Mouse (Mus musculus) heart, adult 2 months (tissue): ENCODE results near the gene Vps51. TPM values are rescaled to one million over a fixed set of nuclear protein-coding genes. Genes with fewer than 3 reads are reported as not detected.

Experiments used
- DNase-seq, 2 experiments: peaks; one replicate each; pipeline ENCODE4 v3.0.0; 2021
- H3K27ac ChIP-seq: fragments of 200-600 bp; 2 replicates; pipeline ENCODE4 v1.8.1; 2022
- H3K27me3 ChIP-seq: fragments of 200-500 bp; 2 replicates; pipeline ENCODE4 v1.6.1; 2012; ENCODE audit warnings: mild to moderate bottlenecking, low read length, inconsistent platforms, mixed read lengths; ENCODE audit not compliant: control insufficient read depth, insufficient read depth
- H3K36me3 ChIP-seq: fragments of 200-500 bp; 2 replicates; pipeline ENCODE4 v1.6.1; 2012; ENCODE audit warnings: low read length, inconsistent platforms; ENCODE audit not compliant: control insufficient read depth, insufficient read depth
- H3K4me1 ChIP-seq: fragments of 200-500 bp; 2 replicates; pipeline ENCODE4 v1.6.1; 2011; ENCODE audit warnings: low read length; ENCODE audit not compliant: control insufficient read depth, insufficient read depth
- H3K4me3 ChIP-seq: fragments of 200-600 bp; 2 replicates; pipeline ENCODE4 v1.8.1; 2022
- H3K79me2 ChIP-seq: fragments of 200-500 bp; replicated peaks from 2 replicates; pipeline ENCODE4 v1.6.1; 2012; ENCODE audit warnings: mild to moderate bottlenecking, inconsistent platforms, low read length, moderate library complexity, mixed read lengths; ENCODE audit not compliant: control insufficient read depth, insufficient read depth
- H3K9ac ChIP-seq: fragments of 200-500 bp; 2 replicates; pipeline ENCODE4 v1.6.1; 2012; ENCODE audit warnings: low read depth, mild to moderate bottlenecking, control low read depth, inconsistent platforms, low read length, mixed read lengths
- CTCF ChIP-seq: fragments of 200-600 bp; IDR thresholded peaks from 2 replicates; pipeline ENCODE4 v1.8.1; 2022; ENCODE audit warnings: antibody characterized with exemption, mild to moderate bottlenecking, moderate library complexity
- EP300 ChIP-seq: fragments of 200-500 bp; IDR thresholded peaks from 2 replicates; pipeline ENCODE4 v1.6.1; 2011; ENCODE audit warnings: low read depth, low read length, control low read depth; ENCODE audit not compliant: insufficient read depth
- POLR2A ChIP-seq: fragments of 200-500 bp; IDR thresholded peaks from 2 replicates; pipeline ENCODE4 v1.6.1; 2011; ENCODE audit warnings: mild to moderate bottlenecking, low read depth, low read length, control low read depth; ENCODE audit not compliant: insufficient read depth
- WGBS: fragments of 180-500 bp; shearing (Covaris S2); methylation state at CpG from one replicate; pipeline ENCODE4 v1.1.7; 2018; 5-methylcytosine and 5-hydroxymethylcytosine counted together
- intact Hi-C: fragments of 180-260 bp; cut with DNase I; formaldehyde crosslinking; loops from one replicate; pipeline ENCODE4 v1.15.1; 2025
- polyA plus RNA-seq: library from polyadenylated mRNA; depleted of rRNA; stranded (reverse); fragments of >200 nt; gene quantifications from 2 replicates; pipeline ENCODE4 v1.2.3, GENCODE M21; 2012
- total RNA-seq, 2 experiments: library from RNA; stranded (reverse); gene quantifications; 2 replicates each; pipeline ENCODE4 v1.2.3; 2021

Vps51 gene
- total and polyA plus RNA-seq, 3 experiments = 19.1 to 39.0 (median 22.0) TPM

- intact Hi-C loops = loop anchor here (10.0 kb wide), 1 partner anchor 246 kb away; the partner anchor contains the start of gene Men1
- Histone ChIP-seq H3K79me2 (0 out of 2 replicates have a peak, but pooled peaks cover 2% of the 10 kb centered on the region), H3K36me3 (no peaks in the 10 kb centered on the region), H3K4me3 (no peak overlapping the region), H3K27me3 (no peaks in the 10 kb centered on the region), H3K27ac (no peak overlapping the region), H3K4me1 (peaks cover 3% of the 10 kb centered on the region), H3K9ac (no peak overlapping the region)
- no peak for DNase-seq
- WGBS = 95% methylated on average over 13 of the region's 13 CpGs
- TF ChIP-seq CTCF = no peak
These were observed 11.8 kb upstream of the Vps51 start for GRCm38 (mm10) chr19:6088841-6089240.

- Histone ChIP-seq H3K27ac (no peak overlapping the region), H3K79me2 (0 out of 2 replicates have a peak, but pooled peaks cover 2% of the 10 kb centered on the region), H3K9ac (no peak overlapping the region), H3K4me3 (peak overlapping the region; percentile 62), H3K36me3 (no peaks in the 10 kb centered on the region), H3K27me3 (no peaks in the 10 kb centered on the region), H3K4me1 (peaks cover 4% of the 10 kb centered on the region)
- under 1% methylated on average over 17 of the region's 17 CpGs for WGBS
- TF ChIP-seq CTCF = no peak
- intact Hi-C loops = loop anchor here (2.0 to 10.0 kb wide), 2 partner anchors 33 to 249 kb away; partner anchors contain the start of genes Men1 and Sac3d1
- DNase-seq = peak in 1 of 2 experiments; percentile 49
These were observed 8.4 kb upstream of the Vps51 start for GRCm38 (mm10) chr19:6085417-6085879.

GRCm38 (mm10) chr19:6084478-6085248, 7.6 kb upstream of the Vps51 start, which contains the start of the genes Zfpl1 and Cdca5:
Gene Zfpl1, minus strand, starts transcription at chr19:6084956.
Gene Cdca5, plus strand, starts transcription at chr19:6084983.
- peak within 1 kb of the TSS; percentile 62 for H3K4me3 ChIP-seq
- peak within 1 kb of the TSS; percentile 70 for H3K27ac ChIP-seq
- no peaks in the 10 kb centered on the region for H3K27me3 ChIP-seq
- 0 out of 2 replicates have a peak, but pooled peaks cover 2% of the 10 kb centered on the region for H3K79me2 ChIP-seq
- no peaks in the 10 kb centered on the region for H3K36me3 ChIP-seq
- peak; percentile 97 for DNase-seq
- peaks cover 4% of the 10 kb centered on the region for H3K4me1 ChIP-seq
- WGBS = under 1% methylated on average over 58 of the region's 58 CpGs
- TF ChIP-seq CTCF (peak; percentile 15), POLR2A (peak; percentile 74; the same call in 1 of the 2 replicates), EP300 (peak; percentile 94)
- peak within 1 kb of the TSS; percentile 48 for H3K9ac ChIP-seq
- intact Hi-C loops = loop anchor here (1.0 to 10.0 kb wide), 3 partner anchors 26 to 250 kb away; partner anchors contain the start of genes Men1 and Sac3d1

- Histone ChIP-seq H3K4me1 (peaks cover 5% of the 10 kb centered on the region), H3K79me2 (0 out of 2 replicates have a peak, but pooled peaks cover 2% of the 10 kb centered on the region), H3K4me3 (no peak within 1 kb of the TSS), H3K36me3 (no peaks in the 10 kb centered on the region), H3K27me3 (no peaks in the 10 kb centered on the region), H3K27ac (no peak within 1 kb of the TSS), H3K9ac (no peak within 1 kb of the TSS)
- no peak for TF ChIP-seq POLR2A
- TF ChIP-seq CTCF = no peak
- TF ChIP-seq EP300 = no peak
- DNase-seq = no peak
- intact Hi-C loops = loop anchor here (10.0 kb wide), 1 partner anchor 253 kb away; the partner anchor contains the start of gene Men1
- WGBS = 82% methylated on average over 9 of the region's 9 CpGs
These were observed 5.1 kb upstream of the Vps51 start, which contains the start of gene Gm28374 for GRCm38 (mm10) chr19:6082156-6082555. Gene Gm28374, minus strand, starts transcription at chr19:6082256.

- 0 out of 2 replicates have a peak, but pooled peaks cover 2% of the 10 kb centered on the region for H3K79me2 ChIP-seq
- intact Hi-C loops = loop anchor here (10.0 kb wide), 1 partner anchor 255 kb away; the partner anchor contains the start of gene Men1
- no peak within 1 kb of the TSS for H3K4me3 ChIP-seq
- no peaks in the 10 kb centered on the region for H3K36me3 ChIP-seq
- H3K27ac ChIP-seq = no peak within 1 kb of the TSS
- WGBS = 84% methylated on average over 12 of the region's 12 CpGs
- peaks cover 7% of the 10 kb centered on the region for H3K4me1 ChIP-seq
- DNase-seq = no peak
- H3K27me3 ChIP-seq = no peaks in the 10 kb centered on the region
- TF ChIP-seq POLR2A (no peak), EP300 (no peak), CTCF (no peak)
- H3K9ac ChIP-seq = no peak within 1 kb of the TSS
These were observed 3.0 kb upstream of the Vps51 start, which contains the start of gene Tmem262 for GRCm38 (mm10) chr19:6079983-6080480. Gene Tmem262, plus strand, starts transcription at chr19:6080033.
